Mouse (Mus musculus): ENCODE results near the gene Kcnip2. TPM values are rescaled to one million over a fixed set of nuclear protein-coding genes. Genes with fewer than 3 reads are reported as not detected.

The Kcnip2 gene
- polyA plus RNA-seq (2014; fragmentation: Nextera tagmentation; extraction: Ambion mirVana), result 0.66 and 1.0 TPM in 2 replicates

DNA sequence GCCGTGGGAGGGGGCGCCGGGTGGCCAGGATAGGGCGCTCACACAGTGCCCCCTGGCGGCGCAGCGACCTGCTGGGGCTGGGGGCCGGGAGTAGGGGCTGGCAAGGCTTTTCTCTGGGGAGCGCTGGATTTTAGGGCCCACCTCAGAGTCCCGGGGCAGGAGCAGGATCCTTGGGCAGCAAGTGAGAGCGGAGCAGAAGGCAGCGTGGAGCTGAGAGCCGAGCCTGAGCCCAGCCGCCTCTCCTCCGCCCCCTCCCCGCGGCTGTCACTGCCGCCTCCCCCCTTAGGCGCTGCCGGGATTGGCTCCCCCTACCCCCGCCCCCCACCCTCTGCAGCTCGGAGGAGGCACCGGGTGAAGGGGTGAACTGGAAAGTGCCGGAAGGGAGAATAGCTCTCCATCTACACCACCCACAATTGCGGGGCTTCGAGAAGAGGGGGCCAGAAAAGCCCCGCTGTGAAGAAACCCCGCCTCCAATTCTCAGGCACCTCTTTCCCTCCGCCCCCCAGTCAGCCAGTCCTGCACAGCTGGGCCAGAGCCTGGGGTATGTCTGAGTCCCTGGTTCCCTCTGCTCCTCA is at the start of gene Kcnip2:
Gene Kcnip2 (minus strand): TSS at position 231 of the 575 bp plus-strand sequence.
- peak; percentile 95 for DNase-seq (ENCODE audit: low spot score, missing footprints)
- peak; percentile 52 for ATAC-seq (ENCODE audit: low FRiP score)
- Histone ChIP-seq H3K4me3 (ENCODE audit: low read depth, low read length) (peak within 1 kb of the TSS; percentile 40), H3K4me1 (ENCODE audit: control insufficient read depth, insufficient read depth, low read length) (peaks cover 24% of the 10 kb centered on the region), H3K36me3 (ENCODE audit: control insufficient read depth, insufficient read depth, low read length) (no peaks in the 10 kb centered on the region), H3K4me2 (peak within 1 kb of the TSS; percentile 93), H3K27ac (ENCODE audit: low read depth, low read length) (no peak within 1 kb of the TSS), H3K27me3 (ENCODE audit: control insufficient read depth, insufficient read depth, low read length) (peaks cover 7% of the 10 kb centered on the region; the same call in 1 of the 2 replicates), H3K9me3 (ENCODE audit: control insufficient read depth, low read length) (no peaks in the 10 kb centered on the region), H3K9ac (ENCODE audit: low read length) (peak within 1 kb of the TSS; percentile 59)
- WGBS, result under 1% methylated on average over 26 of the region's 29 CpGs

DNA sequence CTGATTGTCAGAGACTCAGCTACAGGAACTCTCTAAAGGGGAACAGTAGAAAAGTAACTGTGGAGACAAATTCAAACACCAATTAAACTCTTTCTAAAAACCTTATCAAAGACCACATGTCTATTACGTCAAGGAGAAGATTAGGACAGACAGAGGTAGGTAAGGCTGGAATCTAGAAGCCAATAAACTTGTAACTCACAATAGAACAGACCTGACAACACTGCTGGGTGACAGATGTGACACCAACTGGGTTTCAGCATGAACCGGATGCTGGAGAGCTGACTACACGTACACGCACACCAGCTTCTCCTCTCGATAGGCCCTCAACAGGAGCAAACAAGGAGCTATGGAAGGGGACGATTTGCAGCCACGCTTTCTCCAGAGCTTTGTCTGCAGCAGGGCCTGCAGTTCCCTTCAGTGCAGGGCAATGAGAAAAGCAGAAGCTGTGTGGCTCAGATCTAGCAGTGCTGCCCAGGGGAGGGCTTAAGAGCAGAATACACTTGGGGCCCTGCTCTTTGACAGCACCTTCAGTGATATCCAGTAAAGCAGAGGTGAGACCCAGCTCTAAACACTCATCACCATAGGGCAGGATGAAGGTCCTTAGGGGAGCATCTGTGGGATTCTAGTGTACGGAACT is 39.5 kb upstream of the Kcnip2 start:
- Histone ChIP-seq H3K9me3 (ENCODE audit: control insufficient read depth, low read length) (no peaks in the 10 kb centered on the region), H3K27ac (ENCODE audit: low read depth, low read length) (no peak overlapping the region), H3K27me3 (ENCODE audit: control insufficient read depth, insufficient read depth, low read length) (no peaks in the 10 kb centered on the region), H3K36me3 (ENCODE audit: control insufficient read depth, insufficient read depth, low read length) (no peaks in the 10 kb centered on the region), H3K4me3 (ENCODE audit: low read depth, low read length) (no peak overlapping the region), H3K4me1 (ENCODE audit: control insufficient read depth, insufficient read depth, low read length) (no peaks in the 10 kb centered on the region), H3K9ac (ENCODE audit: low read length) (no peak overlapping the region), H3K4me2 (no peak overlapping the region)
- ATAC-seq (ENCODE audit: low FRiP score) (no peak), DNase-seq (ENCODE audit: low spot score, missing footprints) (no peak)
- 81% methylated on average over 8 of the region's 8 CpGs for WGBS

GRCm38 (mm10) chr19:45854521-45854920 is 38.7 kb upstream of the Kcnip2 start:
- Histone ChIP-seq H3K27me3 (ENCODE audit: control insufficient read depth, insufficient read depth, low read length) (no peaks in the 10 kb centered on the region), H3K4me3 (ENCODE audit: low read depth, low read length) (no peak overlapping the region), H3K9ac (ENCODE audit: low read length) (no peak overlapping the region), H3K4me2 (no peak overlapping the region), H3K4me1 (ENCODE audit: control insufficient read depth, insufficient read depth, low read length) (no peaks in the 10 kb centered on the region), H3K27ac (ENCODE audit: low read depth, low read length) (no peak overlapping the region), H3K9me3 (ENCODE audit: control insufficient read depth, low read length) (no peaks in the 10 kb centered on the region), H3K36me3 (ENCODE audit: control insufficient read depth, insufficient read depth, low read length) (no peaks in the 10 kb centered on the region)
- 84% methylated on average over 7 of the region's 7 CpGs for WGBS
- no peak for ATAC-seq (ENCODE audit: low FRiP score)
- DNase-seq (ENCODE audit: low spot score, missing footprints), result no peak

DNA sequence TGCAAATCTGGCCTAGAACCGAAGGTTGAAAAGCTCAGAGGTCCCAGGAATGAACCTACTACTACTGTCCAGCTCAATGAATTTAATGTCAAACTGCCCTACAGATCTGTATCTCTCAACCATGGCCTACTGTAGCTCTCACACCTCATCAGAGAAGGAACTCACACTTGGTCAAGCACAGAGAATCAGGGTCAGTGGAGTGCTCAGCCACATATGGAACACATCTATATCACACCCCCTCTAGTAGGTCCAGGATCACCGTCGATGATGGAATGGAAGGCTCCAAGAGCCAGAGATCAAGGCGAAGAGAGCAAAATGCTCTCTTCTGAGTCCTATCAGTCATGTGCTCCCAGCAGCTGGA is 31.9 kb upstream of the Kcnip2 start:
- no peak overlapping the region for H3K27ac ChIP-seq (ENCODE audit: low read depth, low read length)
- DNase-seq (ENCODE audit: low spot score, missing footprints) (no peak), ATAC-seq (ENCODE audit: low FRiP score) (no peak)
- H3K36me3 ChIP-seq (ENCODE audit: control insufficient read depth, insufficient read depth, low read length), result no peaks in the 10 kb centered on the region
- H3K9me3 ChIP-seq (ENCODE audit: control insufficient read depth, low read length), result no peaks in the 10 kb centered on the region
- H3K4me2 ChIP-seq, result no peak overlapping the region
- H3K4me3 ChIP-seq (ENCODE audit: low read depth, low read length), result no peak overlapping the region
- no peak overlapping the region for H3K9ac ChIP-seq (ENCODE audit: low read length)
- no peaks in the 10 kb centered on the region; the same call in 1 of the 2 replicates for H3K4me1 ChIP-seq (ENCODE audit: control insufficient read depth, insufficient read depth, low read length)
- no peaks in the 10 kb centered on the region for H3K27me3 ChIP-seq (ENCODE audit: control insufficient read depth, insufficient read depth, low read length)
- WGBS, result 83% methylated on average over 4 of the region's 4 CpGs

DNA sequence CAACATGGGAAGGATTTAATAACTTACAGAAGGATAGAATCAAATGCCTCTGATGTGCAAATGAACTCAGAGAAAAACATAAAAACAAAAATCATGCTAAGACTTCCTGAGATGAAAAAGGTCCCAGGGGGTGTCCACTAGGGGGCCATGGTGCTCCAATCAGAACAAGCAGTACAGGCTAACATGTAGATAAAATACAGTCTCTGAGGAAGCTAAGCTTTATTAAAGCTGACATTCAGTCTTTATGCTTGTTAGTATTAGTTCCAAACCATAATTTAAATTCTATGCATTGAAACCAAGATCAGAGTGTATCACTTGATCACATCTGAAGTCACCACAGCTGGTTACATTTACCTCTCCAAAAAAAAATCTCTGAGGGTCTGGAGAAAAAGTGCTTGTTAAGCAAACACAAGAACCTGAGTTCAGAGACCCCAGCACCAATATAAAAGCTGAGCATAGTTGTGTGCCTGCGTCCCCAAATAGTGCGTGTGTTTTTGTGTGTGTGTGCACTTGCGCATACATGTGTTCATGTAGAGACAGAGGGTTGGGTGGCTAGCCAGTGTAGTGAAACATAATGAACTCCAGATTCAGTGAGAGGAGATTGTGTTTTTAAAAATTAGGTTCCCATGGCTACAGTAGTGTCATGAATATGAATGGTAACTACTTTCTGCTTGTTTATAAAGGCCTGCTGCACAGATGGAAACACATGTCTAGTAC is 31.3 kb upstream of the Kcnip2 start:
- H3K4me2 ChIP-seq, result no peak overlapping the region
- ATAC-seq (ENCODE audit: low FRiP score) (no peak), DNase-seq (ENCODE audit: low spot score, missing footprints) (no peak)
- H3K27me3 ChIP-seq (ENCODE audit: control insufficient read depth, insufficient read depth, low read length), result no peaks in the 10 kb centered on the region
- no peaks in the 10 kb centered on the region for H3K36me3 ChIP-seq (ENCODE audit: control insufficient read depth, insufficient read depth, low read length)
- no peak overlapping the region for H3K9ac ChIP-seq (ENCODE audit: low read length)
- no peak overlapping the region for H3K4me3 ChIP-seq (ENCODE audit: low read depth, low read length)
- H3K9me3 ChIP-seq (ENCODE audit: control insufficient read depth, low read length), result no peaks in the 10 kb centered on the region
- WGBS, result 96% methylated on average over 3 of the region's 3 CpGs
- no peaks in the 10 kb centered on the region; the same call in 1 of the 2 replicates for H3K4me1 ChIP-seq (ENCODE audit: control insufficient read depth, insufficient read depth, low read length)
- no peak overlapping the region for H3K27ac ChIP-seq (ENCODE audit: low read depth, low read length)

DNA sequence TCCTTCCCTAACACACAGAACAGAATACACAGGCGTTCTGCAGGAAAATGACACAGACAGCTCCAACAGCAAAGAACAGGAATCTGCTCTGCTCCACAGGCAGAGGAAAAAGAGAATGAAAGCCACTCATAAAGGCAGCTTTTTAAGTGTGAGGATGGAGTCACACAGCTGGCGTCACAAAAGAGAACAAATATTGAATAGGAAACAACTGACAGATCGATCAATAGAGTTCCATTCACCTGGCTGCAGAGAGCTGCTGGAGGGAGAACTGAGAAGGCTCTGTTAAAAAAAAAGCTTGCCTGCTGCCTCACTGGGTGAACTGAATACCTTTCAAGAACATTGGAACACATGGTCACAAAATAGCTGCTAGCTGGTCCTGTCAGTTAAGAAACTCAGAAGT is 28.3 kb upstream of the Kcnip2 start:
- Histone ChIP-seq H3K9me3 (ENCODE audit: control insufficient read depth, low read length) (no peaks in the 10 kb centered on the region), H3K9ac (ENCODE audit: low read length) (no peak overlapping the region), H3K4me1 (ENCODE audit: control insufficient read depth, insufficient read depth, low read length) (no peaks in the 10 kb centered on the region; the same call in 1 of the 2 replicates), H3K4me3 (ENCODE audit: low read depth, low read length) (no peak overlapping the region), H3K27ac (ENCODE audit: low read depth, low read length) (no peak overlapping the region), H3K4me2 (no peak overlapping the region), H3K36me3 (ENCODE audit: control insufficient read depth, insufficient read depth, low read length) (no peaks in the 10 kb centered on the region), H3K27me3 (ENCODE audit: control insufficient read depth, insufficient read depth, low read length) (no peaks in the 10 kb centered on the region)
- no peak for ATAC-seq (ENCODE audit: low FRiP score)
- no peak for DNase-seq (ENCODE audit: low spot score, missing footprints)
- WGBS, result 54% methylated on average over 3 of the region's 3 CpGs

GRCm38 (mm10) chr19:45843424-45843823 is 27.6 kb upstream of the Kcnip2 start:
- Histone ChIP-seq H3K27ac (ENCODE audit: low read depth, low read length) (no peak overlapping the region), H3K4me2 (no peak overlapping the region), H3K27me3 (ENCODE audit: control insufficient read depth, insufficient read depth, low read length) (no peaks in the 10 kb centered on the region), H3K4me3 (ENCODE audit: low read depth, low read length) (no peak overlapping the region), H3K9ac (ENCODE audit: low read length) (no peak overlapping the region), H3K36me3 (ENCODE audit: control insufficient read depth, insufficient read depth, low read length) (no peaks in the 10 kb centered on the region), H3K4me1 (ENCODE audit: control insufficient read depth, insufficient read depth, low read length) (no peaks in the 10 kb centered on the region; the same call in 1 of the 2 replicates), H3K9me3 (ENCODE audit: control insufficient read depth, low read length) (no peaks in the 10 kb centered on the region)
- DNase-seq (ENCODE audit: low spot score, missing footprints) (no peak), ATAC-seq (ENCODE audit: low FRiP score) (no peak)
- 50% methylated on average over 10 of the region's 10 CpGs for WGBS

- H3K9ac ChIP-seq (ENCODE audit: low read length), result no peak overlapping the region
- H3K4me2 ChIP-seq, result no peak overlapping the region
- no peaks in the 10 kb centered on the region for H3K27me3 ChIP-seq (ENCODE audit: control insufficient read depth, insufficient read depth, low read length)
- ATAC-seq (ENCODE audit: low FRiP score), result no peak
- no peaks in the 10 kb centered on the region for H3K4me1 ChIP-seq (ENCODE audit: control insufficient read depth, insufficient read depth, low read length)
- no peaks in the 10 kb centered on the region for H3K9me3 ChIP-seq (ENCODE audit: control insufficient read depth, low read length)
- 86% methylated on average over 12 of the region's 12 CpGs for WGBS
- no peaks in the 10 kb centered on the region for H3K36me3 ChIP-seq (ENCODE audit: control insufficient read depth, insufficient read depth, low read length)
- no peak for DNase-seq (ENCODE audit: low spot score, missing footprints)
- H3K27ac ChIP-seq (ENCODE audit: low read depth, low read length), result no peak overlapping the region
- no peak overlapping the region for H3K4me3 ChIP-seq (ENCODE audit: low read depth, low read length)
Measured at GRCm38 (mm10) chr19:45837050-45837994, 21.5 kb upstream of the Kcnip2 start.

All from midbrain, embryonic 11.5 days (tissue).